Mouse (Mus musculus) adrenal gland, postnatal 36 days (tissue): ENCODE measurements at regions not wholly inside any gene's neighbourhood (a gene's known extent, or its start where the extent isn't known, plus 50 kb on each side); places are given as distances from the start of the nearest gene placed in this dataset.

Experiments
- DNase-seq, 2 experiments: peaks; one replicate each; pipeline ENCODE4 v3.0.0; 2021; ENCODE audit warnings: mixed read lengths in 1 of 2

DNA sequence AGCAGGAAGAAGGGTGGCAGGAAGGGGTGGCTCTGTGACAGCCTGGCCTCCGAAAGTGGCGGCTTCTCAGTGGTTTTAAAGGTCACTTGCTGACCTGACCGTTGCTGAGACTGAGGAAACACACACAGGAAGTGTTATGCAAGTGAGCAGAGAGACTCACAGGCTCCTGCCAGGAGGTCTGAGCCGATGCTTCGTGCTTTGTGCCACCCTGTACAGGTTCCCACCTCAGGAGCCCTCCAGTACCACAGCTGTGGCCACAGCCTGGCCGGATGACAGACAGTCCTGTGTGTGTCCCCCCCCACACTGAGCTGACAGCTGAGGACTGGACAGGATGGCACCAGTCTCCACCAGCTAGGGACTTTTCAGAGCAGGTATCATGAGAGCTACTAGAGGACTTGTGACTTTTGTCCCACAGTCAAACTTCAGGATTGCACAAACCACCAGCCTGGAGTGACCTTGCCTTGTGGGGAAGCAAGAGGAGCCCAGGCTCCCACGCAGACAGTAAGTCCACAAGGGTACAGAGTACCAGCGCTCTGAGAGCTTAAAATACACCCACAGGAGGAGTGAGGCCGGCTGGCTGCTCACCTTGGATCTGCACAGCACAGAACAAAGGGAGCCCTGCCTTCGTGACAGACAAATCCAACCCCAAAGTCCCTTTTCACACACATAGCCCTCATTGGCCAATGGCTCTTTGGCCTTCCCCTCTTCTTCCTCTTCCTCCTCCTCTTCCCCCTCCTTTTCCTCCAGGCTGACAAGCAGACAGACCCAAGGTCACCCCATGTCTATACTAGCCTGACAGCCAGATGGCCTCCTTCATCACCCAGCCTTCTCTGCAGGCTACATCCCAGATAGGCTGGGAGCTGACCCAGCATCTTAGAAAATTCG is 158.1 kb upstream of the Rreb1 start:
- peak; percentile 70 to 72 for DNase-seq

DNA sequence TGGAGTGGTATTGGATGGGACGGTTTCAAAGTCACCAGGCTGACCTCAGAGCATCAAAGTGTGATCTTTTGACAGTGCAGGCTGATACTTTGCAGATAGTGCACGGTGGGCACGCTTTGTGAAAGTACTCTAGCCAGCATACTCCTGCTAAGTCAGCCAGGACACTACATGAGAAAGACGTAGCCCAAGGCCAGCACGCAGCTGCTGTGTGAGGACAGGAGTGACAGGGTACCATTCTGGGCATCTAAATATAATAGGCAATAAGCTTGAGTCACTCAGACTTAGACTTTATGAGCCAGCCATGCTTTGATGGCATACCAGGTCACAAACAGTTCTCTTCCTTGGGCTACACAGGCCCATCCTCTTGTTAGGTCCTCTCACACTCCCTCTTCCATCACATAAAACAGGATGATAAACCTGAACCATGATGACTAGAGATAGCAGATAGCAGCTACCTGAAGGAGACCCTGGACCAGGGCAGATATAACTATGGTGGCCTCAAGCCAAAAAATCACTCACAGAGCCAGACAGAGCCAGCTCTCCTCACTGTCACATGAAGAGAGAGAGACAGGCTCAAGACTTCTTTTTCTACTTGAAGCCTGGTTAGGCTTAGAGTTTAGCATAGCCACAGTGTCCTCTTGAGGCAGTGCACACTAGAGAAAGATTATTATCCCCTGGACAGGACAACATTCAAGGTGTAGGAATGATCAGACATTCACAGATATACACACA is 156.7 kb upstream of the Rreb1 start:
- no peak for DNase-seq

DNA sequence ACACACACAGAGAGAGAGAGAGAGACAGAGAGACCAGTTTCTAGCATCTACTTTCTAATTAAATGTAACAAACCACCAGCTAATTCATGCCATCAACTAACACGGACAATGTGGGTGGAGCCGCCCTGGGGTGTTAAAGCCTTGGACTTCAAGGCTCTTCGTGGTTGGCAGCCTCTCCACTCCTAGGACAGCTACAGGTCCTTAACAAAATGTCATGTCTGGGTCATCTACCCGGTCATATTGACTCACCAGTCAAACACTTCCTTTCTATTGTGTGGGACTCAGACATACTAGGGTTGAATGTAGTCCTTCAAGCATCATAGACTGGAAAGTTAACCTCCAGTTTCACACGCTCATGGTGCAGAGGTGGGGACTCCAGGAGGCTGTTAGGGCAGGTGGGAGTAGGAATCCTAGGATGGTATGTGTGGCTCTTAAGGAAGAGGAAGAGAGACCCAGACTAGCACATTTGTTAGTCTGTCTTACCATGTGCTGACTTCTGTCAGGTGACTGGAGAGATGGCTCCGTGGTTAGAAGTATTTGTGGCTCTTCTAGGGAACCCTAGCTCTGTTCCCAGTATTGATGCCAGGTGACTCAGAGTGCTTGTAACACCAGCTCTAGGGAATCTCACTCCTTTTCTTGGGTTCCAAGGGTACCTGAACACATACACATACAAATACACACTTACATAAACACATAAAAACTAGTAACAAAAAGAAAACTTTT is 155.7 kb upstream of the Rreb1 start:
- peak in 1 of 2 experiments; percentile 62 for DNase-seq

DNA sequence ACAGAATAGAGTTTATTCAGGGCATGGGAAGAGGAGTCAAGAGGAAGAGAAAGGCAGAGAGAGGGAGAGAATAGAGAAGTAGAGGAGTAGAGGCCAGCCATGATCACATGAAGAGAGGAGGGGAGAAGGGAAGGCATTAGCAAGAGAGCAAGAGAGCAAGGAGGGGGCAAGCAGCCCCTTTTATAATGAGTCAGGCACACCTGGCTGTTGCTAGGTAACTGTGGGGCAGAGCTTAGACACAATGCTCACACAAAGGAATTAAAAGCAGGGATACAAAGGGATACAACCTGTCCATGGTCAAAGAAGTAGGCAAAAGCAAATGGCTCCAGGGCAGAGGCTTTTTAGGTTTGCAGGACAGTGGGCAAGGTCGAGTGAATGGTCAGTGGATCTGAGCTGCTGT is 153.5 kb upstream of the Rreb1 start:
- DNase-seq, result no peak

DNA sequence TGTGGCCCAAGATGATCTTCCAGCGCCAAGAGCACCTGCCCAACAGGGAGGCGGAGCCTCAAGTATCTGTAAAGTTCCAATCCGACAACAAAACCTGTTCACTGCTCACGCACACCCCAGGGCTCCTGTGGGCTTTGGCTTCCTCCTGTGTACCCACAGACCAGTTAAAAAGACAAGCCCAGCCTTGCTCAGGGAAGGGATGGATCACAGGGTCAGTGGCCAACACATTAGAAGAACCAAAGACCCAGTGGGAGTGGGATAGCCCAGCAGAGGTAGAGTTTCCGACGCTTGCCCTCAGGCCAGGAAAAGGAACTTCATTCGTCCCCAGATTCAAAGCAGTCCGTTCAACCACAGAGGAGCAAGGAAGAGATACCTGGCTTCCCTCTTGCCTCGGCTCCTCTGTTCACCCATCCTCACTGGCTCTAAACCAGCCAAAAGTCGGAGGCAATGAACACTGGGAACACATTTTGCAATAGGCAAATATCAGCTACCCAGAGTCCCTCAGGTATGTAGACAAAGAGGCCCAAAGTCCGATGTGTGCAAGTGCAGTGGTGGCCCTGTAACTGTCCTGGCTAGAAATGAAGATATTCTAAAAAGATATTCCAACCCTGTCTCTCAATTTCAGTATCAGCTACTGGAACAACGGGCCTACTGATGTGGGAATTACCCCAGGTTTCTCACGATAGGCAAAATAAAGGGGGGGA is 152.5 kb upstream of the Rreb1 start:
- DNase-seq, result no peak

DNA sequence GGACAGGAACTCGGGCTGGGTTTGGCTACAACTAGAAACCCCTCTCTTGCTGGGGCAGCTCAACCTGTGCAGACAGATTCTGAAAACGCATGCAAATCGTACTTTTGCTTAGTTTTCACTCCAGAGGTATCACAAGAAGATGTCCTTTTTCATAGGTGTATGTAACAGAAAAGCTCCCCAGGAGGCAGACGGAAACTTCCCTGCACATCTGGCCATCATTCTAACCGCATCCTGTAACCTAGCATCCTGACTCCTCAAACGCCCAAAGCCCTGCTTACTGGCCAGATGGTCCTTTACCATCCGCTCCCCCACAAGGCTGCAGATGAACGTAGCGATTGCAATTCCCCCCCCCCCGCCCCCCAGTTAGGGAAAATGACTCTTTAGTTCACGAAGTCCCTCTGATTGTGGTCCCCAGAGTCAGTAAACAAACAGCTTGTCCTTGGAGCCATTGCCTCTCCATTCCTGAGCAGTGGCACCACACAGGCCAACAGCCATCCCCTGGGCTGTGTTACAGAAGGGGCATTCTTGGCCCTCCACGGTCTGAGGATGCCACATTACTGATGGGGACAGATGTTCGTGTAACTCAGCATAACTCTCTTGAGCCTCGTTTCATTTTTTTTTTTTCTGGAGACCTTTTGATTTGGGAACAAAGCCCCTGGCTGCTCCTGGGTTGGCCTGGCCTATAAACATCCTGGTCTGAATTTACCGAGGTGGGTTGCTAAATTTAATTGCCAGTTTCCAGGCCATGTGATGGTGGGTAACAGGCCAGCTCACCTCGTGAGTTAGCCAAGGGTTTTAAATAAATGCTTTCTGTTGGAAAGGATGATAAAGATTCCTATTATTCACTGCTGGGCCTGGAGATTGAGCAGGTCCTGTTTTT is 149.6 kb upstream of the Rreb1 start:
- no peak for DNase-seq

DNA sequence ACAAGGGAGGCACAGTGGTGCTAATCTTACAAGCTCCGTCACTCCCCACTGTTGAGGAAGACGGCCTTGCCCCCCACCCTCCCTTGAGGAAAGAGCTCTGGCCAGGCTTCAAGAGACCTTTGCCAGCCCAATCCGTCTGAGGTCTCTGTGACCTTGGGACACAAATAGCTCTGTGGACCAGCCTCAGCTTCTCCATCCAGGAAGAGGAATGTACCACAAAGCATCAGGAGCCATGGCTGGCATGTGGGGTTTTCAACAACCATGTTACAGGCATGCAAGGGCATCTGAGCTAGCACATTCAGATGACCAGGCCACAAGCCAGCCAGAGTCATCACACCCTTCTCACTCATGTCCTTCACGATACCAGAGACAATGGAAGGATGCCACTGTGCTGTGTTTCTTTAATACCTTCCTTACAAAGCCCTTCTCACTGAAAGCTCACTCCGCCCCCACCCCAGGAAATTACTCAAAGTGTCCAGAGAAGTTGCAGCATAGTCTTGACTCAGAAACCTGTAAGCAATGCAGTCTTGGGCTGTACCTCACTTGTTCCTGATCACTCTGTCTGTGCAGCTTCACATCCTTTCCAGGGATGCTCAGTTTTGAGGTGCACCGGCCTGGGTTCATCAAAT is 148.8 kb upstream of the Rreb1 start:
- DNase-seq, result peak; percentile 25 to 35

DNA sequence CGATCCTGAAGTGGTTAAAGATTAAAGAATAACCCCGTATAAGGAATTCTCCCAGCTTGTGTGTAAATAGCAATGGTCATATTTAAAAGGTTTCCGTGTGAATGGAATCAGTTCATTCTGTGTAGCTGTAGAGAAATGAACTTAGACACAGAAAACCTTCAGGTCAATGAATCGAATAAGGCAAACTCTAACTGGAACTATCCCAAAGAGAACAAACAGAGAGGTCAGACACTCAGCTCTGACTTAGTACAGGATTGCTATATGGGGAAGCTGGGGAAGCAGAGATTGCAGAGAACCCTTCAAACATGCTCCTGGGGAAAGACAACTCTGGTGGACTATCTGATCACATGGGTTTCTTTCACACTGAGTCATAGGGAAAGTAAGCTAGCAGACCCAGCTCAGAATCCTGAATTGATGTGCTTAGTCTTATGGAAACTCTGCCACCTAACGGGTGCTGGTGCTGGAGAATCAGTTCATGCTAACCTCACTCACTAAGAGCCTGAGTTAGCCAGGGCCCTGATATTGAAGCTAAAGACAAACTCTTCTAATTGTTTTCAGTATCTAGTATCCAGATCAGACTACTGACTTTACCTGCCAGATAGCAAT is 145.3 kb upstream of the Rreb1 start:
- DNase-seq, result no peak

DNA sequence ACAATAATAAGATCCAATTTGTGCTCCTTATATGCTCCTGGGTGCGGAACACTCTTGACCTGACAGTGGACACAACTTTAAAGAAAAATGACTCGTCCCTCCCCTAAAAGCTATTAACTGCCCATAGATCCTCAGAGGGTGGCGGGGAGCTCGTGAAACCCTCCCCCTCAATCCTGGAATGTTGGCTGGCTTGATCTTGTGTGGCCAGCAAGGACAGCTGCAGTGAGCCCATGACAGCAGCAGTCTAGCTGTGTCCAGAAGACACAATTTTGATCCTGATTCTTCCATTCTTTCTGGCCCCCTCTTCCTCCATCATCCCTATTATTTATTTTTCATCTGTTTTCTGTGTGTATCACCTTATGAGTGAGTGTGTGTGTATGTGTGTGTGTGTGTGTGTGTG is 141.8 kb upstream of the Rreb1 start:
- no peak for DNase-seq

DNA sequence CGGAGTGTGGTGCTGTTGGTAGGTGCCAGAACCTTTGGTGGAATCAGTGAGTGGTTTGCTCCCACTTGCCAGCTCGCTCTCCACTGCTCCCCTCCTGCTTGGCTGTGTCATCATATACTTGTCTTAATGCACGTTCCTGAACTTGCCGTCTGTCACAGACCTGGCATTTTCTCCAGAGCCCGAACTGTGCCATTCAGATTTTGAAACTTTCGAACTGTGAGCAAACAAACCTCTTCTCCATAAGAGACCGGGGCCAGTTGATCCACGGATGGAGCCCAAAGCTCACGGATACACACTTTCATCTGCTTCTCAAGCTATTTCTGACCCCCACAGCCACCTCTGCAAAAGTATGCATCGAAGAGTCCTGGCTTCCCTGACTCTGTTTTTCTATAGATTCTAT is 141.0 kb upstream of the Rreb1 start:
- no peak for DNase-seq

DNA sequence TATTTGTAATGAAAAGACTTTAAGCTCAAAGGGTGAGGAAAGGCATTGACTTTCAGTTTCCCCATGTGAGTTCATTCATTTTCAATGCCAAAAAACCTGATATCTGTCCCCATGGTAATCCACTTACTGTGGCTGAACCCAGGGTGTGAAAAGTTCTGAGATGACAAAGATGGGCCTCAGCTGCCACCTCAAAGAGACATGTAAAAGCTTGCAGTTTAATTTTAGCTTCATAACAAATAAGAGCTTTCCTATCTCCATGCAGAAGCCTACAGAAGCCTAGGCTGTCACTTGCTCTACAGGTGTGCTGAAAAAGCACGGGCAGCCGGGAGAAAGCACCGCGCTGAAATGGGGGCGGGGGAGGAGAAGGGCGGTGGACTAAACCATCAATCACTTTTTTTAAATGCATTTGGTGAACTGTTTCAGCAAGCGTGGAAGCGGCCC is 140.1 kb upstream of the Rreb1 start:
- no peak for DNase-seq

DNA sequence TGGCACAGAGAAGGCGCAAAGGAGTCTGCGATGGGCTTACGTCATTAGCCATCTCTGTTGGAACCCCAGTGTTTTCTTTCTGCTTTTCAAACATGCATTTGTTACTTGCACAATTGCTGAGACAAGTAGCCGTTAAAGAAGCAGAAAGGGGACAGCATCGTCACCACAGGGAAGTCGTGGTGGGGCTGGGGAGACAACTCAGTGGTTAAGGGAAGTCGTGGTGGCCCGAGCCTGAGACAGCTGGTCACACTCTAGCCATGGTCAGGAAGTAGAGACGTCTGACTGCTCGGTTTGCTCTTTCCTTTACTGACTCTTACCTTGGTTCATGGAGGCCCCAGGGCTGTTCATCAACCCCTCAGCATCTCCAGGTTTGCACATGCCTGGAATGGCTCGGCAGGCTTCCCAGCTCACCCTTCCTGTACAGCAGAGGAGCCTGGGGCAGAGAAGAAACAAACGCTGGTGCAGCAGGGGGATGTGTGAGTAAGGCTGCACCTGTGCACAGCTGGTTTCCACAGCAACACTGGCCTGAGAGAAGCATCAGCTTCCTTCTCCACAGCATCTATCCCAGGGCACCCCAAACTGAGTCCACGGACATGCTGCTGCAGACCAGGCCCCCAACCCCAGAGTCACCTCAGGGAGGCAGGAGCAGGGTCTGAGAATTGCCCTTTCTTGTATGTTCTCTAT is 135.6 kb upstream of the Rreb1 start:
- DNase-seq, result no peak

DNA sequence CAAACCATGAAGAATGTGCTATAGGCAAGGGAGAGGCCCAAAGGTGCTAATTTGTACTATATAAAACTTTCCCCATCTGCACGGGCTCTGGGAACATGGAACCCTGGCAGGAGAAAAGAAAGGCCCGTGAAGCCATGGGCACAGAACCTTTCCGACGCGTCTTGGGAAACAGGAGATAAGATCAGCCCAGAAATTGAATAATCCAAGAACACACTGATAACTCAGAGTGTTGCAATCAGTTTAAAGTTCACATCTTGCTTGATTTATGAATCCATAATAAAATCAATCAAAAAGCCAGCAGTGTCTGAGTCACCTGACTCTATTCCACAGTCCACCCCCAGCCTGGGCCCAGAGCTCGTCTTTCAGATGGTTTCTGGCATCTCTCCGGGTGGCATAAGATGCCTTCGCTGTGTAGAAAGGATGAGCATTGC is 133.4 kb upstream of the Rreb1 start:
- DNase-seq, result peak; percentile 43 to 71

DNA sequence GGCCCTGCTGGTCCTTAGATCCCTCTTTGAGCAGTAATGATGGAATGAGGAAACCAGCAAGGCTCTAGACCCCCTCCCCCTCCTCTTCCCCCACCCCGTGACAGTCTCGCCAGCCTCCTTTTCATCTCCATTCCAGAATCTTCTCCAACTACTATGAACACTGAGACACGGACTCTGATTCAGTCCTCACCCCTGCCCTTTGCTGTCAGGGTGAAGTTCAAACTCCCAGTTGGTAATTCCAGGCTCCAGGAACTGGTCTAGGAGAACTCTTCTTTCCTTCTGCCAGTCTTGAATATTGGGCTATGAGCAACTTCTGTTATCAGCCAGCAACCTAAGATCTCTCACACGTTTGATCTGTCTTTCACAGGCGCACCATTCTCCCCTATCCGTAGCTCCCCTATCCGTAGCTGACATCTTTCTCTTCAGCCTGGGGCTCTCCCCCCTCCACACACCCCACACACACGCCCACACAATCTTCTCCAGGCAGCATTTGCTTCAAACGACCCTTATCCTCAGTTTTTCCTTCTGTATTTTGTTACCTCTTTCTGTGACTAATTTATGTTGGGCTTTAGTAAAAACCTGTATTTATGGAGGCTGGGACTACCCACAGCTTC is 128.6 kb upstream of the Rreb1 start:
- no peak for DNase-seq

DNA sequence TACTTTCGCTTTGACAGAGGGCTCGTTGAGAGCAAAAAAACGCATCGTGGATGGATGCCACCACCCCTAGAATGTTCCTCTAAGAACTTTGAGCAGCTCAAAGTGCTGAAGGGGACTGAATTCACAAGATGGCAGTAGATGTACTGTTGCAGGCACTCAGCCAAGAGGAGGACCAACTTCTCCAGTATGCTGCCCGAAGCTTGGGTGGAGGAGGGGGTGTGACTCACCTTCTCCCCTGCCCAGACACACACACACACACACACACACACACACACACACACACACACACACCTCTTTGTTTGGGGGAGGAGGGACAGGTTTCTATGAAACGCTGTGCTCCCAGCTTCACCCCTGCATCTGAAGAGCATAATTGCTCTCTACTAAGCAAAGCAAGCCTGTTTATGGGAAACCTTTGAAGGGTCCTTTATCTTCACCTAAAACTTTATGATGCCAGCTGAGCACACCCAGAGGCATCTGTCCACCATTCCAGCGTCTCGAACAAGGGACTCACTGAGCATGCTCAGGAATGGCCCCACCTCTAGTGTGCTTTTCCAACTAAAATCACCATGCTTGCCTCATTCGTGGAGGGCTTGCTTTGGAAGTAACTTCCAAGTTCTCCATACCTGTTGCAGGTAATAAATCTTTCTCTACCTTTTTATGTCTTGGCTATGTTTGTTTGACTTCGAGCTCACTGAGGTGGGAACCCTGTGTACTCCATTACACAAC is 126.8 kb upstream of the Rreb1 start:
- no peak for DNase-seq

DNA sequence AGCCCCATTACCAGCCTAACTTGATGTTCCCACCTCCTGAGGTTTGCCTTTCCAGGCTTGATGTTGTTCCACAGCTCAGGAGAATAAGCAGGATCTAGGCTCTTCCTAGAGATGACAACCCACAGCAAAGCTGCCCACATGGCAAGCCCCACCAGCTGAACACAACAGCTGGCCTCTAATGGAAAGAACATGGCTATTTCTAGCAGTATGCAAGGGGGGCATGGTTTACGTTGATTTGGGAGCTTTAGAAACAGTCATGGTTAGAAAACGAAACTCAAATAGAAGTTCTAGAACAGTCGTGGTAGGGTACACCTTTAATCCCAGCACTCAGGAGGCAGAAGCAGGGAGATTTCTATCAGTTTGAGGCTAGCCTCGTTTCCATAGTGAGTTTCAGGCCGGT is 123.5 kb upstream of the Rreb1 start:
- no peak for DNase-seq

DNA sequence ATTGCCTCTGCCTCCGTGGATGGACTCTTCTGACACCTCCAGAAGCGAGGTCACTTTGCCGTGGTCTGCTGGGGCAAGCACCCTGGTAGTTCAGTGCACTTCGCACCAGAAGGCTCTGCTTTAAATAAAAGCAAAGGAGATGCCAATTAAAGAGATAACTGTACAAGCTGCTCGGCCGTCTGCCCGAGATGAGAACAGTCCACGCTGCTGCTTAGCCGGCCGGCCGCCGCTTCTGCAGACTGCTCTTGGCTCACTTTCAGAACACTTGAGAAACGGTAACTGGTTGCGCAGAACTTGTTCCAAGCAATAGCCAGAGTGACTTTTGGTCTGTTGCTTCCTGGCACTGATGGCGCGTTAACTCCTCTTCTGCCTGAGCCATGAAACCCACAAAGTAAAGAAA is 121.0 kb upstream of the Rreb1 start:
- peak; percentile 74 to 75 for DNase-seq

DNA sequence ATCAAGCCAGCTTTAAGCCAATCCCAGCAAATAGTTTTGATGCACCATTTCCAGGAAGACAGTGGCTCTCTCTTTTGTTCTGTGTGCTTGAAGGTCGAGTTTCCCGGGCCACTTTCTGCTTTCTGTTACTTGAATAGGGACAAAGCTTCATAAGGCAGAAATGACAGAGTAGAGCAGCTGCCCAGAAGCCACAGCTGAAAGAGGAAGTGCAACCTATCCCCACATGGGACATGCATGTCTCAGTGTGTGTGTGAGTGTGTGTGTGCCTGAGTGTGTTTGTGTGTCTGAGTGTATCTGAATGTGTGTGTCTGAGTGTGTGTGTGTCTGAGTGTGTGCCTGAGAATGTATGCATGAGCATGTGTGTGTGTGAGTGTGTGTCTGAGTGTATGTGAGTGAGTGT is 120.2 kb upstream of the Rreb1 start:
- DNase-seq, result peak in 1 of 2 experiments; percentile 19
